ENCODE assay signal across 9 mouse cellular contexts in genomic region chr1:178640719-178641455, GRCm38 (mm10).
A peak's percentile ranks its signal among the peaks of the same experiment; 100 is the strongest.
DNase-seq lines count a peak whose midpoint lies in the region; ATAC-seq lines count a peak whose summit lies in the region.
"Had no signal": no experiment of that assay in that cellular context is flagged by ENCODE, and none has a peak within 500 bp of the region (broad histone marks: within the 10 kb centered on the region; RNA-seq: fewer than 3 reads in every experiment).

No protein-coding gene starts in this region.

- no peak for ATAC-seq in intestine, embryonic 15.5 days
- no peak for ATAC-seq in hindbrain, embryonic 13.5 days (ENCODE audit: low FRiP score)

- no peaks in the 10 kb centered on the region for H3K36me3 ChIP-seq in intestine, embryonic 15.5 days
- no peaks in the 10 kb centered on the region for H3K36me3 ChIP-seq in hindbrain, embryonic 13.5 days
- H3K36me3 ChIP-seq: midbrain, embryonic 12.5 days had no signal

- H3K27ac ChIP-seq in intestine, embryonic 15.5 days: no peak overlapping the region
- no peak overlapping the region for H3K27ac ChIP-seq in hindbrain, embryonic 13.5 days
- H3K27ac ChIP-seq: midbrain, embryonic 12.5 days had no signal

- no peak overlapping the region for H3K4me3 ChIP-seq in intestine, embryonic 15.5 days (replicated peaks)
- H3K4me3 ChIP-seq in hindbrain, embryonic 13.5 days: no peak overlapping the region
- H3K4me3 ChIP-seq: midbrain, embryonic 12.5 days had no signal

- peaks cover 2% of the 10 kb centered on the region; the same call in 1 of the 2 replicates for H3K4me1 ChIP-seq in intestine, embryonic 15.5 days (replicated peaks)
- peaks cover 25% of the 10 kb centered on the region for H3K4me1 ChIP-seq in hindbrain, embryonic 13.5 days (replicated peaks)
- H3K4me1 ChIP-seq: midbrain, embryonic 12.5 days had no signal

- no peaks in the 10 kb centered on the region for H3K9me3 ChIP-seq in intestine, embryonic 15.5 days
- no peaks in the 10 kb centered on the region for H3K9me3 ChIP-seq in hindbrain, embryonic 13.5 days
- H3K9me3 ChIP-seq: midbrain, embryonic 12.5 days had no signal

- H3K9ac ChIP-seq in intestine, embryonic 15.5 days: no peak overlapping the region
- no peak overlapping the region for H3K9ac ChIP-seq in hindbrain, embryonic 13.5 days
- H3K9ac ChIP-seq: midbrain, embryonic 12.5 days had no signal

- H3K4me2 ChIP-seq in intestine, embryonic 15.5 days (replicated peaks): no peak overlapping the region
- H3K4me2 ChIP-seq in hindbrain, embryonic 13.5 days: no peak overlapping the region
- H3K4me2 ChIP-seq: midbrain, embryonic 12.5 days had no signal

- DNase-seq in right cerebral cortex, adult 18-20 months: peak; percentile 70
- DNase-seq in right cerebral cortex, postnatal 4 days: no peak
- DNase-seq in embryo, embryonic 10.5 days (ENCODE audit: low spot score): peak; percentile 44
- peak; percentile 38 for DNase-seq in kidney, postnatal 14 days
- DNase-seq in lung, postnatal 14 days: peak; percentile 22
- DNase-seq in gastrocnemius, postnatal 10 days: no peak

- WGBS in intestine, embryonic 15.5 days: 54% methylated on average over 11 of the region's 11 CpGs
- 71% methylated on average over 11 of the region's 11 CpGs for WGBS in hindbrain, embryonic 13.5 days

- no peaks in the 10 kb centered on the region for H3K27me3 ChIP-seq in intestine, embryonic 15.5 days (replicated peaks)
- no peaks in the 10 kb centered on the region for H3K27me3 ChIP-seq in hindbrain, embryonic 13.5 days
- H3K27me3 ChIP-seq: midbrain, embryonic 12.5 days had no signal

Comparison
In these comparisons a context has a peak if more than half of its experiments do, and no peak if none do; other contexts are left out.
1. DNase-seq: peak in right cerebral cortex, adult 18-20 months (single experiment), embryo, embryonic 10.5 days (single experiment), kidney, postnatal 14 days (single experiment) and lung, postnatal 14 days (single experiment); none in right cerebral cortex, postnatal 4 days (single experiment) and gastrocnemius, postnatal 10 days (single experiment).